Mouse (Mus musculus): Measurements from ENCODE around the gene Lrch1. TPM values are rescaled to one million over a fixed set of nuclear protein-coding genes. Genes with fewer than 3 reads are reported as not detected.

The Lrch1 gene
- polyA plus RNA-seq, 1 experiment from 2014 or later = 25.5 TPM

- no peak for DNase-seq (ENCODE audit: low spot score)
Observed at GRCm38 (mm10) chr14:74893085-74893648, 54.5 kb downstream of the Lrch1 start.

GRCm38 (mm10) chr14:74889304-74889703 is 58.4 kb downstream of the Lrch1 start:
- DNase-seq (ENCODE audit: low spot score) = no peak

- DNase-seq (ENCODE audit: low spot score) = no peak
Observed at GRCm38 (mm10) chr14:74888103-74888502, 59.6 kb downstream of the Lrch1 start.

- no peak for DNase-seq (ENCODE audit: low spot score)
Observed at GRCm38 (mm10) chr14:74886453-74886852, 61.2 kb downstream of the Lrch1 start.

GRCm38 (mm10) chr14:74884920-74885319 is 62.8 kb downstream of the Lrch1 start:
- no peak for DNase-seq (ENCODE audit: low spot score)

- no peak for DNase-seq (ENCODE audit: low spot score)
Observed at GRCm38 (mm10) chr14:74884024-74884680, 63.5 kb downstream of the Lrch1 start.

GRCm38 (mm10) chr14:74883204-74883603 is 64.5 kb downstream of the Lrch1 start:
- DNase-seq (ENCODE audit: low spot score) = no peak

GRCm38 (mm10) chr14:74882754-74883153 is 64.9 kb downstream of the Lrch1 start:
- no peak for DNase-seq (ENCODE audit: low spot score)

GRCm38 (mm10) chr14:74880868-74881267 is 66.8 kb downstream of the Lrch1 start:
- DNase-seq (ENCODE audit: low spot score) = no peak

- no peak for DNase-seq (ENCODE audit: low spot score)
Observed at GRCm38 (mm10) chr14:74879480-74879879, 68.2 kb downstream of the Lrch1 start.

GRCm38 (mm10) chr14:74877287-74877686 is 70.4 kb downstream of the Lrch1 start:
- DNase-seq (ENCODE audit: low spot score) = no peak

GRCm38 (mm10) chr14:74871220-74871619 is 76.5 kb downstream of the Lrch1 start:
- no peak for DNase-seq (ENCODE audit: low spot score)

- no peak for DNase-seq (ENCODE audit: low spot score)
Observed at GRCm38 (mm10) chr14:74868902-74869230, 78.8 kb downstream of the Lrch1 start.

GRCm38 (mm10) chr14:74868188-74868901 is 79.3 kb downstream of the Lrch1 start:
- DNase-seq (ENCODE audit: low spot score) = no peak

- no peak for DNase-seq (ENCODE audit: low spot score)
Observed at GRCm38 (mm10) chr14:74867076-74868042, 80.3 kb downstream of the Lrch1 start.

GRCm38 (mm10) chr14:74865738-74866137 is 81.9 kb downstream of the Lrch1 start:
- no peak for DNase-seq (ENCODE audit: low spot score)

- no peak for DNase-seq (ENCODE audit: low spot score)
Observed at GRCm38 (mm10) chr14:74864805-74865483, 82.7 kb downstream of the Lrch1 start.

GRCm38 (mm10) chr14:74861456-74861855 is 86.2 kb downstream of the Lrch1 start:
- DNase-seq (ENCODE audit: low spot score) = no peak

GRCm38 (mm10) chr14:74859154-74859553 is 88.5 kb downstream of the Lrch1 start:
- DNase-seq (ENCODE audit: low spot score) = no peak

GRCm38 (mm10) chr14:74855429-74855828 is 92.2 kb downstream of the Lrch1 start:
- DNase-seq (ENCODE audit: low spot score) = no peak

- no peak for DNase-seq (ENCODE audit: low spot score)
Observed at GRCm38 (mm10) chr14:74853759-74854100, 93.9 kb downstream of the Lrch1 start.

Data from thymus, postnatal 0 days (tissue).